Mouse (Mus musculus) kidney, embryonic 15.5 days (tissue): ENCODE data around the gene Pold4. TPM values are rescaled to one million over a fixed set of nuclear protein-coding genes. Genes with fewer than 3 reads are reported as not detected.

Experiments
- ATAC-seq: fragments of 200-750 bp; cut with Nextera tagmentation; replicated peaks from 2 replicates; pipeline ENCODE4 v1.8.0; 2017; ENCODE audit warnings: moderate TSS enrichment; ENCODE audit not compliant: low FRiP score
- H3K27ac ChIP-seq: fragments of 300-500 bp; sonication (generic); 2 replicates; pipeline ENCODE4 v1.5.1; 2015; ENCODE audit warnings: mild to moderate bottlenecking, inconsistent platforms
- H3K27me3 ChIP-seq: fragments of 300-500 bp; sonication (generic); 2 replicates; pipeline ENCODE4 v1.6.1; 2015; ENCODE audit warnings: inconsistent platforms
- H3K36me3 ChIP-seq: fragments of 300-500 bp; sonication (generic); 2 replicates; pipeline ENCODE4 v1.6.1; 2015; ENCODE audit warnings: inconsistent platforms
- H3K4me1 ChIP-seq: fragments of 300-500 bp; sonication (generic); 2 replicates; pipeline ENCODE4 v1.6.1; 2015; ENCODE audit warnings: inconsistent platforms
- H3K4me2 ChIP-seq: fragments of 300-500 bp; sonication (generic); 2 replicates; pipeline ENCODE4 v1.6.1; 2015; ENCODE audit warnings: moderate library complexity, mild to moderate bottlenecking, inconsistent platforms
- H3K4me3 ChIP-seq: fragments of 300-500 bp; sonication (generic); replicated peaks from 2 replicates; pipeline ENCODE4 v1.5.1; 2015; ENCODE audit warnings: mild to moderate bottlenecking, inconsistent platforms
- H3K9ac ChIP-seq: fragments of 300-500 bp; sonication (generic); 2 replicates; pipeline ENCODE4 v1.6.1; 2015; ENCODE audit warnings: mild to moderate bottlenecking, inconsistent platforms
- H3K9me3 ChIP-seq: fragments of 300-500 bp; sonication (generic); replicated peaks from 2 replicates; pipeline ENCODE4 v1.6.1; 2016; ENCODE audit warnings: inconsistent platforms
- WGBS: fragments of 180-500 bp; shearing (Covaris S2); methylation state at CpG from one replicate; pipeline ENCODE4 v1.1.7; 2015; ENCODE audit warnings: mixed read lengths; 5-methylcytosine and 5-hydroxymethylcytosine counted together
- polyA plus RNA-seq: library from polyadenylated mRNA; unstranded; fragments of >200 nt; fragmentation: Nextera tagmentation; extraction: Ambion mirVana; gene quantifications from 2 replicates; pipeline ENCODE4 v1.2.1, GENCODE M21; 2015

Pold4 gene
- polyA plus RNA-seq, 1 experiment from 2014 or later = 27.4 TPM

GRCm38 (mm10) chr19:4263702-4264101 is 32.0 kb downstream of the Pold4 start:
- H3K9me3 ChIP-seq = no peaks in the 10 kb centered on the region
- H3K27ac ChIP-seq = no peak overlapping the region
- H3K4me1 ChIP-seq = peaks cover 10% of the 10 kb centered on the region
- H3K9ac ChIP-seq = no peak overlapping the region
- 73% methylated on average over 14 of the region's 14 CpGs for WGBS
- H3K4me3 ChIP-seq = no peak overlapping the region
- 0 out of 2 replicates have a peak, but pooled peaks cover 5% of the 10 kb centered on the region for H3K36me3 ChIP-seq
- no peak overlapping the region for H3K4me2 ChIP-seq
- no peak for ATAC-seq
- 0 out of 2 replicates have a peak, but pooled peaks cover 12% of the 10 kb centered on the region for H3K27me3 ChIP-seq

GRCm38 (mm10) chr19:4264171-4264780 is 32.6 kb downstream of the Pold4 start:
- no peak for ATAC-seq
- 90% methylated on average over 6 of the region's 6 CpGs for WGBS
- no peak overlapping the region for H3K4me2 ChIP-seq

GRCm38 (mm10) chr19:4265956-4266355 is 34.3 kb downstream of the Pold4 start:
- 67% methylated on average over 4 of the region's 4 CpGs for WGBS

More at GRCm38 (mm10) chr19:4264171-4264780, 32.6 kb downstream of the Pold4 start:
- 0 out of 2 replicates have a peak, but pooled peaks cover 14% of the 10 kb centered on the region for H3K27me3 ChIP-seq
- no peak overlapping the region for H3K4me3 ChIP-seq
- H3K36me3 ChIP-seq = 0 out of 2 replicates have a peak, but pooled peaks cover 5% of the 10 kb centered on the region
- no peaks in the 10 kb centered on the region for H3K9me3 ChIP-seq
- peaks cover 16% of the 10 kb centered on the region for H3K4me1 ChIP-seq
- no peak overlapping the region for H3K9ac ChIP-seq
- H3K27ac ChIP-seq = no peak overlapping the region

GRCm38 (mm10) chr19:4268566-4269361 is 37.1 kb downstream of the Pold4 start, which contains the start of gene Ssh3:
Gene Ssh3 (minus strand): TSS chr19:4269180.
- peak within 1 kb of the TSS; percentile 58 for H3K27ac ChIP-seq
- peaks cover 18% of the 10 kb centered on the region for H3K4me1 ChIP-seq
- H3K27me3 ChIP-seq = 0 out of 2 replicates have a peak, but pooled peaks cover 16% of the 10 kb centered on the region
- ATAC-seq = peak; percentile 93
- H3K36me3 ChIP-seq = peaks cover 9% of the 10 kb centered on the region; the same call in 1 of the 2 replicates
- H3K4me3 ChIP-seq = peak within 1 kb of the TSS; percentile 57
- 5% methylated on average over 46 of the region's 46 CpGs for WGBS
- H3K9ac ChIP-seq = peak within 1 kb of the TSS; percentile 37
- H3K4me2 ChIP-seq = peak within 1 kb of the TSS; percentile 83
- H3K9me3 ChIP-seq = no peaks in the 10 kb centered on the region

More at GRCm38 (mm10) chr19:4265956-4266355, 34.3 kb downstream of the Pold4 start:
- no peaks in the 10 kb centered on the region for H3K9me3 ChIP-seq
- no peak overlapping the region for H3K4me2 ChIP-seq
- ATAC-seq = no peak
- no peak overlapping the region for H3K4me3 ChIP-seq
- H3K36me3 ChIP-seq = 0 out of 2 replicates have a peak, but pooled peaks cover 5% of the 10 kb centered on the region
- H3K27me3 ChIP-seq = 0 out of 2 replicates have a peak, but pooled peaks cover 16% of the 10 kb centered on the region
- H3K4me1 ChIP-seq = peaks cover 18% of the 10 kb centered on the region
- no peak overlapping the region for H3K9ac ChIP-seq
- H3K27ac ChIP-seq = no peak overlapping the region

- Histone ChIP-seq H3K27ac (no peak overlapping the region), H3K9me3 (no peaks in the 10 kb centered on the region), H3K9ac (no peak overlapping the region), H3K4me1 (peaks cover 18% of the 10 kb centered on the region), H3K36me3 (peaks cover 9% of the 10 kb centered on the region; the same call in 1 of the 2 replicates), H3K27me3 (0 out of 2 replicates have a peak, but pooled peaks cover 16% of the 10 kb centered on the region), H3K4me3 (no peak overlapping the region), H3K4me2 (no peak overlapping the region)
- 68% methylated on average over 6 of the region's 6 CpGs for WGBS
- no peak for ATAC-seq
These were observed 38.5 kb downstream of the Pold4 start for GRCm38 (mm10) chr19:4270187-4270586.

- peaks cover 9% of the 10 kb centered on the region; the same call in 1 of the 2 replicates for H3K36me3 ChIP-seq
- H3K9ac ChIP-seq = no peak overlapping the region
- no peak overlapping the region for H3K27ac ChIP-seq
- no peak overlapping the region for H3K4me3 ChIP-seq
- WGBS = 91% methylated on average over 11 of the region's 11 CpGs
- H3K4me2 ChIP-seq = no peak overlapping the region
- H3K4me1 ChIP-seq = peaks cover 18% of the 10 kb centered on the region
- H3K9me3 ChIP-seq = no peaks in the 10 kb centered on the region
- ATAC-seq = no peak
- H3K27me3 ChIP-seq = 0 out of 2 replicates have a peak, but pooled peaks cover 16% of the 10 kb centered on the region
These were observed 39.3 kb downstream of the Pold4 start for GRCm38 (mm10) chr19:4270972-4271371.

- Histone ChIP-seq H3K27ac (no peak overlapping the region), H3K36me3 (peaks cover 9% of the 10 kb centered on the region), H3K9me3 (no peaks in the 10 kb centered on the region; the same call in 1 of the 2 replicates), H3K9ac (no peak overlapping the region), H3K27me3 (no peaks in the 10 kb centered on the region), H3K4me3 (no peak overlapping the region), H3K4me2 (no peak overlapping the region), H3K4me1 (peaks cover 18% of the 10 kb centered on the region)
- no peak for ATAC-seq
- 92% methylated on average over 1 of the region's 1 CpGs for WGBS
These were observed 47.8 kb downstream of the Pold4 start for GRCm38 (mm10) chr19:4279487-4279886.

- H3K9me3 ChIP-seq = no peaks in the 10 kb centered on the region; the same call in 1 of the 2 replicates
- no peaks in the 10 kb centered on the region for H3K27me3 ChIP-seq
- peaks cover 21% of the 10 kb centered on the region for H3K4me1 ChIP-seq
- H3K9ac ChIP-seq = no peak overlapping the region
- H3K4me3 ChIP-seq = no peak overlapping the region
- peaks cover 15% of the 10 kb centered on the region for H3K36me3 ChIP-seq
- H3K4me2 ChIP-seq = no peak overlapping the region
- WGBS = 92% methylated on average over 9 of the region's 9 CpGs
- H3K27ac ChIP-seq = no peak overlapping the region
- ATAC-seq = no peak
These were observed 48.7 kb downstream of the Pold4 start for GRCm38 (mm10) chr19:4280425-4280824.

GRCm38 (mm10) chr19:4282898-4283553 is 51.3 kb downstream of the Pold4 start, which contains the start of gene Ankrd13d:
Gene Ankrd13d (minus strand): TSS chr19:4283137.
- peaks cover 41% of the 10 kb centered on the region for H3K36me3 ChIP-seq
- peak within 1 kb of the TSS; percentile 80 for H3K4me2 ChIP-seq
- WGBS = under 1% methylated on average over 48 of the region's 50 CpGs
- peaks cover 23% of the 10 kb centered on the region for H3K4me1 ChIP-seq
- H3K9ac ChIP-seq = peak within 1 kb of the TSS; percentile 56
- no peaks in the 10 kb centered on the region; the same call in 1 of the 2 replicates for H3K9me3 ChIP-seq
- H3K4me3 ChIP-seq = peak within 1 kb of the TSS; percentile 60
- no peaks in the 10 kb centered on the region for H3K27me3 ChIP-seq
- peak within 1 kb of the TSS; percentile 13 for H3K27ac ChIP-seq
- peak; percentile 94 for ATAC-seq
